Mouse (Mus musculus): ENCODE measurements at regions not wholly inside any gene's neighbourhood (a gene's known extent, or its start where the extent isn't known, plus 50 kb on each side); places are given as distances from the start of the nearest gene placed in this dataset.

GRCm38 (mm10) chr8:44840646-44841045 is 94.6 kb upstream of the Fat1 start:
- no peak for TF ChIP-seq POLR2A (IDR thresholded peaks at IDR 0.05; ENCODE audit: borderline replicate concordance, extremely low read depth, insufficient read depth, insufficient read length, poor library complexity, severe bottlenecking)
- no peak for TF ChIP-seq CTCF (IDR thresholded peaks at IDR 0.05; ENCODE audit: borderline replicate concordance, extremely low read depth, insufficient read depth, insufficient read length)
- DNase-seq (ENCODE audit: low read depth) = no peak

GRCm38 (mm10) chr8:44844362-44844761 is 90.9 kb upstream of the Fat1 start:
- no peak for DNase-seq (ENCODE audit: low read depth)
- TF ChIP-seq CTCF (IDR thresholded peaks at IDR 0.05; ENCODE audit: borderline replicate concordance, extremely low read depth, insufficient read depth, insufficient read length) (no peak), POLR2A (IDR thresholded peaks at IDR 0.05; ENCODE audit: borderline replicate concordance, extremely low read depth, insufficient read depth, insufficient read length, poor library complexity, severe bottlenecking) (no peak)

- TF ChIP-seq CTCF (IDR thresholded peaks at IDR 0.05; ENCODE audit: borderline replicate concordance, extremely low read depth, insufficient read depth, insufficient read length) (no peak), POLR2A (IDR thresholded peaks at IDR 0.05; ENCODE audit: borderline replicate concordance, extremely low read depth, insufficient read depth, insufficient read length, poor library complexity, severe bottlenecking) (no peak)
- DNase-seq (ENCODE audit: low read depth) = no peak
Measured at GRCm38 (mm10) chr8:44852223-44852622, 83.0 kb upstream of the Fat1 start.

- no peak for DNase-seq (ENCODE audit: low read depth)
Measured at GRCm38 (mm10) chr8:44855115-44855514, 80.1 kb upstream of the Fat1 start.

GRCm38 (mm10) chr8:44867202-44867601 is 68.0 kb upstream of the Fat1 start:
- no peak for DNase-seq (ENCODE audit: low read depth)
- no peak for TF ChIP-seq CTCF (IDR thresholded peaks at IDR 0.05; ENCODE audit: borderline replicate concordance, extremely low read depth, insufficient read depth, insufficient read length)
- no peak for TF ChIP-seq POLR2A (IDR thresholded peaks at IDR 0.05; ENCODE audit: borderline replicate concordance, extremely low read depth, insufficient read depth, insufficient read length, poor library complexity, severe bottlenecking)

More at GRCm38 (mm10) chr8:44855115-44855514, 80.1 kb upstream of the Fat1 start:
- no peak for TF ChIP-seq CTCF (IDR thresholded peaks at IDR 0.05; ENCODE audit: borderline replicate concordance, extremely low read depth, insufficient read depth, insufficient read length)
- no peak for TF ChIP-seq POLR2A (IDR thresholded peaks at IDR 0.05; ENCODE audit: borderline replicate concordance, extremely low read depth, insufficient read depth, insufficient read length, poor library complexity, severe bottlenecking)

- DNase-seq (ENCODE audit: low read depth) = no peak
- TF ChIP-seq CTCF (IDR thresholded peaks at IDR 0.05; ENCODE audit: borderline replicate concordance, extremely low read depth, insufficient read depth, insufficient read length) (no peak), POLR2A (IDR thresholded peaks at IDR 0.05; ENCODE audit: borderline replicate concordance, extremely low read depth, insufficient read depth, insufficient read length, poor library complexity, severe bottlenecking) (no peak)
Measured at GRCm38 (mm10) chr8:44867666-44868065, 67.6 kb upstream of the Fat1 start.

GRCm38 (mm10) chr8:44877066-44877465 is 58.2 kb upstream of the Fat1 start:
- no peak for TF ChIP-seq CTCF (IDR thresholded peaks at IDR 0.05; ENCODE audit: borderline replicate concordance, extremely low read depth, insufficient read depth, insufficient read length)
- no peak for TF ChIP-seq POLR2A (IDR thresholded peaks at IDR 0.05; ENCODE audit: borderline replicate concordance, extremely low read depth, insufficient read depth, insufficient read length, poor library complexity, severe bottlenecking)
- no peak for DNase-seq (ENCODE audit: low read depth)

- DNase-seq (ENCODE audit: low read depth) = no peak
- TF ChIP-seq POLR2A (IDR thresholded peaks at IDR 0.05; ENCODE audit: borderline replicate concordance, extremely low read depth, insufficient read depth, insufficient read length, poor library complexity, severe bottlenecking) = no peak
- no peak for TF ChIP-seq CTCF (IDR thresholded peaks at IDR 0.05; ENCODE audit: borderline replicate concordance, extremely low read depth, insufficient read depth, insufficient read length)
Measured at GRCm38 (mm10) chr8:44878208-44878607, 57.0 kb upstream of the Fat1 start.

GRCm38 (mm10) chr8:44879186-44879585 is 56.1 kb upstream of the Fat1 start:
- no peak for DNase-seq (ENCODE audit: low read depth)
- no peak for TF ChIP-seq CTCF (IDR thresholded peaks at IDR 0.05; ENCODE audit: borderline replicate concordance, extremely low read depth, insufficient read depth, insufficient read length)
- TF ChIP-seq POLR2A (IDR thresholded peaks at IDR 0.05; ENCODE audit: borderline replicate concordance, extremely low read depth, insufficient read depth, insufficient read length, poor library complexity, severe bottlenecking) = no peak

GRCm38 (mm10) chr8:44884399-44885006 is 50.7 kb upstream of the Fat1 start:
- TF ChIP-seq POLR2A (IDR thresholded peaks at IDR 0.05; ENCODE audit: borderline replicate concordance, extremely low read depth, insufficient read depth, insufficient read length, poor library complexity, severe bottlenecking) (no peak), CTCF (IDR thresholded peaks at IDR 0.05; ENCODE audit: borderline replicate concordance, extremely low read depth, insufficient read depth, insufficient read length) (no peak)
- DNase-seq (ENCODE audit: low read depth) = peak; percentile 28

Data from brain, embryonic 14.5 days (tissue).